Mouse (Mus musculus) heart, adult 8-10 months (tissue): ENCODE data around the gene Galnt16. TPM values are rescaled to one million over a fixed set of nuclear protein-coding genes. Genes with fewer than 3 reads are reported as not detected.

Source experiments
- DNase-seq: peaks from one replicate; pipeline ENCODE4 v3.0.0; 2022; ENCODE audit warnings: low spot score
- total RNA-seq, 4 experiments: library from RNA; stranded (reverse); gene quantifications; 2 replicates each; pipeline ENCODE4 v1.2.4; 2022

Galnt16 gene
- total RNA-seq, 4 experiments from 2014 or later, result 1.2 to 2.3 (median 1.8) TPM

DNA sequence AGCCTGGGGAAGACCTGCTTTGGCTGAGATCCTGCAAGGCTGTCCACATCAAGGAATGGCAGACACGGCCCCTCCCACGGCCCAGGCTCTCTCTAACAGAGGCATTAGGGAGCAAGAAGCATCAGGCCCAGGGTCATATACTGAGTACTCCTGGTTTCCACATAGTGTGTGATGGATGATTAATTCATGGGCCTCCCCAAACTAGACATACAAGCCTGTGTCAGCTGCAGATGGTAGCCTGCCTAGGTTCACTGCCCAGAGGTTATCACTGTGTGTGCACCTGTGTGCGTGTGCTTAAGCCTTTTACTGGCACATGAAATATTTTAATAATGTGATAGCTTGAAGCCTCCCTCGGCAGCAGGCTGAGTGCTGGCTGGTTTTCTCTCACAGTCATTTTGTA, 77.9 kb downstream of the Galnt16 start:
- no peak for DNase-seq

DNA sequence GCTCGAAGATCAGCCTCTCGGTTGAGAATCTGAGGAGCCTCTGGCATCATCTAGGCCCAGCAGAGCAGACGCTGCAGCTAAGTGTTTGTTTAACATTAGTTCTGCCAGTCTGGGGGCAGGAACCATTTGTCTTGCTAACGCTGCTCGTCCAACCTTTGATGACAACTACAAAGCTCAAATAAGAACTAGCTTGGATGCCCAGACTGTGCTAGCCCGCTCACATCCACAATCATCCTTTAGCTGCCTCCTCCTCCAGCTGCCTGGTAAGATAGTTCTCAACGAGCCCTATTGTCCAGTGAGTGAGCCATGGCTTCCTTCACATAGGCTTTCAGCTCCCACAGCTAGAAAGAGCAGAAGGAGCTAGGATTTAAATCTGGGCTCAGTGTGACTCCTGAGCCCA, 80.2 kb downstream of the Galnt16 start:
- DNase-seq, result no peak

DNA sequence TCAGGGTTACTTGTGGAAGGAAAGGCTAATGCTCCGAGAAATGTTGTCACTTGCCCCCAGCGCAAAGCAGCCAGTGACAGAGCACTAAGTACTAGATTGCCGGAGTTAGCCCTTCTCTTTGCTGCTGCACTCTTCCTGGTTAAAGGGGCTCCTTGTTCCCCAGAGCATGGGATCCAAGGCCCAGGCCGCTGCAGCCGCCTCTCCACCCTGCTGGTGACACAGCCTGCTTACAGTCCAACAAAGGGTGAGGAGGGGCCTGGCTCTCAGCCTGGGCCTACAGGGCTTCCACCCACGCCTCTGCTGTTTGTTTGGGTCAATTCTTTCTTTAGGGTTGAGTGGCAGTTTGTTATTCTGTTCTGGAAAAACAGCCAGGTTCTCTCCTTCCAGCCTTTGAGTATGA, 80.7 kb downstream of the Galnt16 start:
- DNase-seq, result peak; percentile 31

DNA sequence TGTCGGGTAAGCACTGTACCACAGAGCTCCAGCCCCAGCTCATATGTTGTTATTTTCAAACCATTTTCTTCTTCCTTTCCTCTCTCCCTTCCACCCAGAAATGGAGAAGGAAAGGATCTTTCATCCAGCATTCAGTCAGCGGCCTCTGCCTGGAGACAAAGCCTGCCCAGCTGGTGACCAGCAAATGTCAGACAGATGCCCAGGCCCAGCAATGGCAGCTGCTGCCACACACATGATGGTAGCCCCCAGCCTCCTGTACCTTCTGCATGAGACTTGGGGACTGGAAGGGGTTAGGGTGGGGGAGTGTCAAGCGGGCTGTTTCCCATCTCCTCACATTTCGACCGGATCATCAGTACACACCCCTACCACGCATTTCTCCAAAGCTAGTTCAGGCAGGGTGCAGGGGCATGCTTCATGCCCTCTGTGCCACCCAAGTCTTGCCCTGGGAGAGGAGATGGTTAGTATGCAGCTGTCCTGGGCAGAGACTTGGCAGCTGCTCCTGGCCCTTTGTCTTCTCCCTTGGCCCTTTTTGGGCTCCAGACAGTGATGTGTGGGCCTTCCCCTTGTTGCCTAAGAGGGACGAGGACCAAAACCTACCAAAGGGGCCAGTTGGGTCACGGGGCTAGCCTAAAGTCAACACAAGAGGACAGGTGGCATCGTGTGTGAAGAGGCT, 83.7 kb downstream of the Galnt16 start:
- no peak for DNase-seq

DNA sequence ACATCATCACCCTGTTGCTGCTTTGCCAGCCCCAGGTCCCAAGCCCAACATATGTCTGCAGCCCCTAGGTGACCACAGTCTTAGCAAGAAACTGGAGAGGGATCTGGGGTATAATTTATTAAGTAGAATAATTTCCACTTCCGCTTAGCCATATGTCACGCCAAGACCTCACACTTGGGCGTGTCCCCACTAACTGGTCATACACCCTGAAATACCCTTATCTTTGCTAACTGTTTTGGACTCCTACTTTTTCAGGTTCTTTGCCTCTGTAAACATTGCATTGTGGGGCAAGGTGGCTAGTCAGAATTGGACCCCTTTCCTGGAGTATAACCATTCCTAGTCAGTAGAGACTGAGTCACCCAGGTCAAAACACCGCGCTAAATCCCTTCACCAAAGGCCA, 84.4 kb downstream of the Galnt16 start:
- no peak for DNase-seq

DNA sequence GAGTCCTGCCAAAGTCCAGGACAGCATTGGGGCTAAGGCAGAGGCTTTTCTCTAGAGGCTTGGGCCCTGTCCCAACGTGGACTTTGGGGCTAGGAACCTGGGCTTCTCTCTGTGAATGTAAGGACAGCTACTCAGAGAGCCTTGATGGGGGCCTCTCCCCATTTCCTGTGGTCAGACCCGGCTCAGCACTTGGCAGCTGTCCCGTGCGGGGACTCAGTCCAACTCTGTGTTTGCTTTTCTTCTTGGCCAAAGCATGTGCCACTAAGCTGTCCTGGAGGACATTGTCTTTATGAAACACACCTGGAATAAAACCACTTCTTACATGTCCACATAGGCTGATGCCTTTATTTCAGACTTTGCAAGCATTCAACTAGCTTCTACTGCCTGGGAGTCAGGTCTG, 85.5 kb downstream of the Galnt16 start:
- no peak for DNase-seq

DNA sequence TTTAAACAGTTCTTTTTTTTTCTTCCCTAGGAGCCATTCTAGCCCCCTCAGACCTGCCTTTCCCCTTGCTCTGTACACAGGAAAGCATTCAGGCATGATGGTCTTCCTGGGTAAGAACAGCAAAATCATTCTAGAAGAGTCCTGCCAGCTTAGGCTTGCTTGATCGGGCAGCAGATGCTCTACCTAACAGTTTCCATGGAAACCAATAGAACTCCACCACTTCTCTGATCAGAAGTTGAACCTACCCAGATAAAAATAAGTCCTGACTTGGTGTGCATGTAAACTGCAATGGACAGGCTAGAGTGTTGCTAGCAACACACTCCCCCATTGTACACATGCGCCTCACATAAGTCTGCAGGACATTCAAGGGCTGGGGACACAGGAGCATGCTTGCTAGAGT, 86.1 kb downstream of the Galnt16 start:
- no peak for DNase-seq

DNA sequence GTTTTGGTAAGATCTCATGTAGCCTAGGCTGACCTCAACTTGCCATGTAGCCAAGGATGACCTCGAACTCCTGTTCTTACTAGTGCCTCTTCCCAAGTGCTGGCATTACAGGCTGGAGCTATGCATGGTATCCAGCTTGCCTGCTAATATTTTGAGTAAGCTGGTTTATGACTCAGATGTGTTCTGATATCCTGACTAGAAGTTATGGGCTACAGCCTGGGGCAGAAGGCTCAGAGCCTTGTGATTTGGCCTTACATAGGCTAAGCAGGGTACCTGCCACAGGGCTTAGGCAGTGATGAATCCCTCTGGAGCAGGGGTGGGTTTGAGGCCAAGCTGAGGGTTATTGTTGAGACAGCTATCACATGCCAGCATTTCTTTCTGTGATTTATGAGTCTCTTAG, 90.5 kb downstream of the Galnt16 start:
- no peak for DNase-seq

DNA sequence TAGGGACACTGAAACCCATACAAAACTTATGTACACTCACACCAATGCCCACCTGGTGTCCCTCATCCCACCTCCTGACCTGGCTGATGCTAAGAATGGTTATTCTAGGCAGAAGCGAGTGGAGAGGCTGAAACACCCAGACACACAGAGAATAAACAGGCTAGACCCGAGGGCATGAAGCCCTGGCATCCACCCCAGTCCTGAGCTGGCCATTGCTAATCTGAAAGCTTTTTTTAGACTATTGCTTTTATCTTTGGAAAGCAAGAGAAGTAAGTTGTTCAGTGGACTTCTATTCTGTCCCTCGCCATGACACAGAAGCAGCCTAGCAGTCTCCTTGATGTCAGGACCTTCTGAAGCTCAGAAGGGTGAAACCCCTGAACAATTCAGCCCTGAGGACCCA, 91.9 kb downstream of the Galnt16 start:
- peak; percentile 41 for DNase-seq

DNA sequence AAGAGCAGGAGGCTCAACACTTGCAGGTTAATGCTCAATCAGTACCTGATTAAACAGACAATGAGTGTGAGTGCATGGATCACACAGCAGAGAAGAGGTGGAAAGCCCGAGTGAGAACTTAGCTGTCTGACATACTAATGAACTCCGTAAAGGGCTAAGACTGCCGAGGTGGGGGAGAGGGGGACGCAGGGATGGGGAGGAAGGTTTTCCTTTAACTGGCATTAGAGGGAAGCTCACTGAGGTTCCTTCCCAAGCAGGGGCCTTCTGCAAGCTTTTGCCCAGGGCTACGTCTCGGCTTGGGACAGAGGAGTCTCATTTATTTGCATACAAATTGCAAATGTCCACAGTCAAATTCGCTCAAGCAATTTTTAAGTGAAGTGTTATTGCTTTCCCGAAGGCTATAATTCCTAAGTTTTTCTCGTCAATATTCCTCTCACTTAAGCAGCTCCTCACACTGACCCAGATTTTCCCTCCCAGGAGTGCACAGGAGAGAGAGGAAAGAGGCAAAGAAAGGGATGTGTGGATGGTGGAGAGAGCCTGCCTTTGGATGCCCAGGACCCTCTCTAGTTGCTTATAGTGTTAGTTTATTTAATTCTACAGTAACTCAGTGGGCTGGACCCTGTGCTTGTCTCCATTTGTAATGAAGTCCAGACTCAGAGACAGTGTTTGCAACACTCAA, 94.2 kb downstream of the Galnt16 start:
- DNase-seq, result no peak

DNA sequence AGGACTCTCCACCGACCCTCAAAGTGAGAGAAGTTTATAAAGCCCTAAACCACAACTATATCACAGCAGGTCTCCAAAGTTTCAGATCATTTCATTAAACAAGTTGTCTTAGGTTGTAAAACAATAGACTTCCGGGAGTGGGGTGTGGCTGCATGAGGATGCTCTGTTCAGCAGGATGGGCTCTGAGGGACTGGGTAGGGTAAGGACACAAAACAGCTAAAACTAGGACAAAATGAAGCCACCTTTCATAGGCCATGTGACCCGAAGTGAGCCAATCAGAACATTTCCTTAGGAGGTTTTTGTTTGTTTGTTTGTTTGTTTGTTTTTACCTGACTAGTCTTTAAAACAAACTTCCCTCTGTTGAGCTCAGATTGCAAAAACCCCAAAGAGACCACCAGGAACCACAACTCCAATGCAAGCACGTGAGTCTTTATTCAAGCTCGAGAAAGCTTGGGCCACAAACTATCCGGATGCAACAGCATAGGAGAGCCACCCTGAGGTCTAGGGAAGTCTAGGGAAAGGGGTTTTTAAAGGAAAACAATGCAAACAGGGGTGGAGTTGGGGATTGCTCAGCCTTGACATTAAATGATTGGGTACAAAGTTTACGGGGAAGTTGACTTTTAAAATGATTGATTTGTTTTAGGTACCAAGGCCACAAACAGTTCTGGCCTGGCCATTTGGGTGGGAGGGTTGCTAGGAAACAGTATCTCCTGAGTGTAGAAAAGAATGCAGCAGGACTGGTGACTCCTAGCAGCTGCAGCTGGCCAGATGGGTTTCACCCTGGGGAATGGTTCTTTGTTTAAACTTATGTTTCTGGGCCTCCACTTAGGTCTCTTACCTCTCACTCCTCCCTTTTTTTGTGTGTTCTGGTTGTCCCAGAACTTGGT, 97.5 kb downstream of the Galnt16 start:
- DNase-seq, result no peak

DNA sequence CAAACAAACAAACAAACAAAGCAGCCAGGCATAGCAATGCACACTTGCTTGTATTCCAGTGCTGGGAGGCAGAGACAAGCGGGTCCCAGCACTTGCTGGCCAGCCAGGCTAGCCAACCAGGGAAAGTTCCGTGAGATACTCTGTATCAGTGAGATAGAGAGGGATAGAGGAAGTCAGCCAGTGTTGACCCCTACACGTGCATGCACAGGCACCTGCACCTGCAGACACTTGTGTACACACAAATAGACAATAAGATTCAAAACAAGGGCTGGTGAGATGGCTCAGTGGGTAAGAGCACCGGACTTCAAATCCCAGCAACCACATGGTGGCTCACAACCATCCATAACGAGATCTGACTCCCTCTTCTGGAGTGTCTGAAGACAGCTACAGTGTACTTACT, 102.4 kb downstream of the Galnt16 start:
- DNase-seq, result no peak

DNA sequence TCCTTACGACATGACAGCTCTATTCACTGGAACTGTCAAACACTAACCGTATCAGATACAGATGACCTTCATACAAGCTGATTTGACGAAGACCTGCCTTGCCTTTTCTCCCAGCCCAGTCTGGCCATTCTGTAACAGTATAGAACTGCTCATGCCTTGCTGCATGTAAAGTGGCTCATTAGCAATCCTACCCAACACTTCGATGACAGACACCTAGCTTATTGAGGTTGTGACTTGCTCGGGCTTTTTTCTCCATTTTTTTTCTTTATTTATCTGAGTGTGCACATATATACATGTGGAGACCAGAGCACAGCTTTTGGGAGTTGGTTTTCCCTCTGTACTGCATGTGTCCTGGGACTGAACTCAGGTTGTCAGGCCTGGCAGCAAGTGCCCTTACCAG, 113.7 kb downstream of the Galnt16 start:
- no peak for DNase-seq

DNA sequence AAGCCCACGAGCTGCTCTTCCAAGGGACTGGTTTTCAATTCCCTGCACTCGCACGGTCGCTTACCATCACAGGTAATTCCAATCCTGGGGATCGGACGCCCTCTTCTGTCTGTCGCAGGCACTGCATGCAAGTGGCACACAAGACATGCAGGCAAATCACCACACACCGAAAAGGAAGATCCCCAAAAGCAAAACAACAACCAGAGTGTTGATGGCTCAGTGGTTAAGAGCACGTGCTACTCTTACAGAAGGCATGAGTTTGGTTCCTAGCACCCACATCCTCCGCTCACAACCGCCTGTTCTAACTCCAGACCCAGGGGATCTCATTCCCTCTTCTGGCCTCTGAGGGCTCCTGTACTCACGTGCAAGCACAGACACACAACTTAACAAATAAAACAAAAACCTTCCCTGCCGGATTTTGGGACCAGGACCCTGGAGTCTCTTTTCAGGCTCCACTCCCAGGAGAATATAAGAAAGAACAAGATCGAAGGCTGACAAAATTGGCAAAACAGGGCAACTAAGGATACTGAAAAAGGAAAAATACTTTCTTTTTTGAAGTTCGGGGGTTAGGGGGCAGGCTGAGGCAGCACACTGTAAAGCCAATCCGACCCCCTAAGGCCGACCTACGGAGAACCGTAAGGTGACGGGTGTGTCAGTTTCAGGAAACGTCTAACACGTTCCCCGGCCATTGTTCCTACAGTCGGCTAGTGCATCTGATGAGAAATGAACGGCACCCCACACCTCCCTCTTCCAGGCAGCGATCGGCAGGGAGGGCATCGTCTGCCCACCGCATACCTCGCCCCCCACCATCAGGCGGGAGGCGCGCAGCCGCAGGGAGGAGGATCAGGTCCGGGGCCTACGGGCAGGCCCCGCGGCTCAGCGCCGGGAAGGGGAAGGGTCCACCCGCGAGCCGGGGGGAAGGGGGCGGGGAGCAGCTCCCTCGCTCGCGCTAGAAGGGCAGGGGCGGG, 124.9 kb downstream of the Galnt16 start:
- peak; percentile 18 for DNase-seq

DNA sequence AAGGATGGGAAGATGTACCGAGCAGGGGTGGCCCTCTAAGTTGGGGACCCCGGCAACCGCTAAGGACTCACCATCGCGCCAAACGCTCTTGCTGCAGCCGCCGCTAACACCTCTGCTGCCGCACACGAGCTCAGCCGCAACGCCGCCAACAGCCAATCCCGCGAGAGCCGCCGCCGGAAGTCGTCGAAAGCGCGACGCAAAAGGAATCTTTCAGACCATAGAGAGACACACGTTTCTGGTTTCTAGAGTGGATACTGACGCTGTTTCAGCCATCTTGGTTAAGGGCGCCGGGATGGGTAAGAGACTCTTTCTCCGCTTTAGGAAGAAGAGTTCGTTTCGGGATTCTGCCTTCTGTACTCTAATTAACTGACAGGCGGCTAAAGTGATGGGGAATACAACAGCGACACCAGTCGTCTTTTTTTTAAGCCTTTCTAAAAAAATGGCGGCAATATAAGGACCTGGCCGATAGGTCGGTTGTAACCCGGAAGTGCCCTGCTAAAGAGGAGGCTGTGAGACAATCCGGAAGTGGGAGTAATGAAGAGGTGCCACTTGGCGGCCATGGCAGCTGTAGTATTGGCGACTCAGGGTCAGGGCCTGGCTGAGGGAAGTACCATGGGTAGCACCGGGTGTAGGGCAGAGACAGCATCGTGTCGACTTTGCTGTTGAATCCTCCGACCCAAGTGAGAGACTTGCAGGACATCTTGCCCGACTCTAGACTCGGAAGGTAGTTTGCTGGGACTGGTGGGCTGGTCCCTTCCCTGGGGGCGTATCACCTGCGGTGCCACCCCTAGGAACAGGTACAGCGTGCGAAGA, 125.8 kb downstream of the Galnt16 start, which contains the start of the genes Slc39a9 and Erh:
TSS of gene Slc39a9 (plus strand) at position 191 of the 813 bp plus-strand sequence.
TSS of gene Erh (minus strand) at position 649 of the 813 bp plus-strand sequence.
- peak; percentile 95 for DNase-seq

DNA sequence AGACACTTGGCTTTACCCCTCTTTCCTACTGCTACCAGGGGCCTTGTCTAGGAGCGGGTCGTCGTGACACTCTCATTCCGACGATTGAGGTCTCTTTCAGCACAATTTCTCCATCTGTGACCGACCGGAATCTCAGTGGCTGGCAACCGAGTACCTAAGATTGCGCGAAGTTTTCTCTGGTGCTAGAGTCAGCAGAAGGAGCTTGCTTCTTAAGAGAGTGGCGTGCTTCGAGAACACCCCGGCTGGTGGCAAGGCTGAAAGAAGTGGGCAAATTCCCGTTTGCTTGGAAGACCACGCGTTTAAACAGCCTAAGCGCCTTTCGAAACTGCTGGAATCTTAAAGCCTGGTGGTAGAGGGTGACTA, 126.4 kb downstream of the Galnt16 start:
- no peak for DNase-seq

DNA sequence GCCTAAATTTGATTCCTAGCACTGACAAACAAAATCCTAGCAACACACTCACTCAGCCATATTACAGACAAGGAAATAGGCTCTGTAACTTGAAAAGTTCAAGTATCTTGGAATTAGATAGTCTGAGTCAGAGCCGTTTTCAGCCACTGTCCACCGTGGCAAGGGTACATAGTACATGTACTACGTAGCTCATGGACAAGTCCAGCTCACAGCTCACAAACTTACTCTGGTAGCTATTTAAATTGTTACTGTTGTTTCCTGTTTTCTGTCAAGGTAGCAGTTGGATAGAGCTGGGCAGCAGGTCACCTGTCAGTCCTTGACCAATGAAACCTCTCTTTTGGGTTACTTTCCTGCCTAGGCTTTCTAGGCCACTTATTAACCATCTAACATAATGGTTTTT, 128.3 kb downstream of the Galnt16 start:
- DNase-seq, result no peak

DNA sequence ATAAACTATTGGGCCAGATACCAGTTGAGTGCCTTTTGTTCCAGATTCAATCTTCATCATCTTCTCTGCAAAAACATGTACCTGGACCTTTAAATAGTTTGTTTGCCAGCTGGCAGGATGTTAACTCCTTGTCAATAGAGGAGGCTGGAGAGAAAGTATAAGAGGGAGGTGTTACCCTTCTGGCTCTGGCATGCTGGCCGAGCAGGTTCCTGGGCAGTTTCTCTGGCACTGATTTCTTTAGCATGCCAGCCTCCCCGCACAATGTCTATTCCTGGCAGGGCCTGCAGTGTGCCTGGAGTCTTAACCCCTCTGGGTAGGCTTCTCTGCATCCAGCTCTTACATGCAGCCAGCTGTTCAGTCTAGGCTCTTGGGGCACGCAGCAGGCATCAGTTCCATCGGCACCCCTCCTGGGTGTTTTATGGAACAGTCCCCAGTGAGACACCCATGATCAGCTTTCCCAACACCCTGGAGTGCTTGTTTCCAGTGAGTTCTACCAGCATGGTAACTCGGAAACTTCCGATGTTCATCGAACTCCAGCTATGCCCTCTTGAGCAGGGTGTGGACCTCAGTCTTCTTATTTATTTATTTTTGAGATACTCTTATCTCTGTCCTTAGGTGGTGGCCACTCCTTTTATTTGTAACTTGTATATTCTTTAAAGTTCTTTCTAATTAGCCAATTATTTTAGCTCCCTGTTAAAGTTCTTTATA, 136.0 kb downstream of the Galnt16 start:
- DNase-seq, result peak; percentile 35

DNA sequence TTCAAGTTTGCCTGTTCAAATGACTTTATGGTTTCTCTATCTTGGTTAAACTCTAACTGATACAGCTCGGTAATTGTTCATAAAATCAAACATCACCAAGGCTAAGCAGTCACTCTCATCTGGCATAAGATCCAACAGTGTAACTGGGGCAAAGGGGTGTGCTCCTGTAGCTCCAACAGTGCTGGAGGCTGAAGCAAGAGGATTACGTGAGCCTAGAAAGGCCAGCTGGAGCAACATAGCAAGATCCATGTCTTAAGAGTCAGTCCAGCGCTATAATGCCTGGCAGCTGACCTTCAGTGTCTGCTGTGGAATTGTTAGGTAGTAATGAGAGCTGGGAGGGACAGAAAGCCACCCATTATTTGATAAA, 136.6 kb downstream of the Galnt16 start:
- DNase-seq, result peak; percentile 9

DNA sequence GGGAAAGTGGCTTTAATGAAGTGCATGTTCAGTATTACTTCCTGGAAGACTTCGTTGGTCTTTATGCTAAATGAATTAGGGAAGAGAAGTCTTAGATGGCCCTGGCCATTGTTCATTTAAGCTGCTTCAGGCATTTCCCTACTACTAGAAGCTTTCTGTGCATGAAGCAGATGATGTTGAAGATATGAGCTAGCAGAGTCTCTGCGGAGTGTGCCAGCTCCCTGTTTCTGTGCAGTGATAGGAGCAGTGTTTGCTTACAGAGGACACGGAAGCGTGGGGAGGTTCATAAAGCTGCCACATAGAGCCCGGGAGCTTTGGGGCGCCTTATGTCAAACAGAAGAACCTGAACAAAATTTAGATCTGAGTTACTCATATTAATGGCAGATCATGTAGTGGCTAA, 140.6 kb downstream of the Galnt16 start:
- no peak for DNase-seq
